Mouse (Mus musculus) layer of hippocampus, adult 18-20 months (tissue): ENCODE results near the gene Myl6b. TPM values are rescaled to one million over a fixed set of nuclear protein-coding genes. Genes with fewer than 3 reads are reported as not detected.
A peak's percentile ranks its signal among the peaks of the same experiment; 100 is the strongest.
"Not testable (repeated sequence)": the region's sequence is repeated elsewhere in the genome, so short reads cannot be mapped to it uniquely, and the experiment has no call there.

Source experiments
- DNase-seq, 2 experiments: peaks; one replicate each; pipeline ENCODE4 v3.0.0; 2022; ENCODE audit warnings: low spot score in 2 of 2
- total RNA-seq, 2 experiments: library from RNA; stranded (reverse); gene quantifications; 2 replicates each; pipeline ENCODE4 v1.2.3; 2021

Gene Myl6b
- total RNA-seq, 2 experiments from 2014 or later, result 20.7 to 21.2 TPM

GRCm38 (mm10) chr10:128518833-128519232, 20.3 kb upstream of the Myl6b start:
- peak in 1 of 2 experiments; percentile 63 for DNase-seq

GRCm38 (mm10) chr10:128516677-128517076, 18.2 kb upstream of the Myl6b start:
- DNase-seq, result no peak

GRCm38 (mm10) chr10:128516029-128516428, 17.5 kb upstream of the Myl6b start:
- DNase-seq, result no peak

GRCm38 (mm10) chr10:128515044-128515443, 16.6 kb upstream of the Myl6b start:
- DNase-seq, result no peak

GRCm38 (mm10) chr10:128511761-128512160, 13.3 kb upstream of the Myl6b start:
- DNase-seq, result no peak

- DNase-seq, result no peak
Measured at GRCm38 (mm10) chr10:128511189-128511588, 12.7 kb upstream of the Myl6b start.

- no peak for DNase-seq
Measured at GRCm38 (mm10) chr10:128510301-128510700, 11.8 kb upstream of the Myl6b start.

GRCm38 (mm10) chr10:128509831-128510230, 11.3 kb upstream of the Myl6b start:
- no peak for DNase-seq

GRCm38 (mm10) chr10:128509203-128509602, 10.7 kb upstream of the Myl6b start:
- no peak for DNase-seq

- DNase-seq, result no peak
Measured at GRCm38 (mm10) chr10:128508260-128508659, 9.8 kb upstream of the Myl6b start.

- no peak for DNase-seq
Measured at GRCm38 (mm10) chr10:128505974-128506373, 7.5 kb upstream of the Myl6b start.

- DNase-seq, result not testable (repeated sequence)
Measured at GRCm38 (mm10) chr10:128505371-128505667, 6.8 kb upstream of the Myl6b start.

GRCm38 (mm10) chr10:128504641-128505370, 6.3 kb upstream of the Myl6b start:
- DNase-seq, result no peak

GRCm38 (mm10) chr10:128504012-128504411, 5.5 kb upstream of the Myl6b start:
- DNase-seq, result no peak

GRCm38 (mm10) chr10:128503532-128503931, 5.0 kb upstream of the Myl6b start:
- no peak for DNase-seq

GRCm38 (mm10) chr10:128502341-128502740, 3.9 kb upstream of the Myl6b start:
- DNase-seq, result no peak

GRCm38 (mm10) chr10:128499116-128499671, 709 bp upstream of the Myl6b start:
- peak in 1 of 2 experiments; percentile 71 for DNase-seq

GRCm38 (mm10) chr10:128497134-128497737, 1.2 kb downstream of the Myl6b start:
- no peak for DNase-seq

- DNase-seq, result no peak
Measured at GRCm38 (mm10) chr10:128496509-128497077, 1.9 kb downstream of the Myl6b start.

GRCm38 (mm10) chr10:128495903-128496302, 2.6 kb downstream of the Myl6b start:
- no peak for DNase-seq

GRCm38 (mm10) chr10:128495270-128495669, 3.2 kb downstream of the Myl6b start:
- DNase-seq, result no peak

GRCm38 (mm10) chr10:128494667-128495245, 3.7 kb downstream of the Myl6b start:
- no peak for DNase-seq
